Mouse (Mus musculus) gastrocnemius, postnatal 4 days (tissue): ENCODE data around the gene Nudc. TPM values are rescaled to one million over a fixed set of nuclear protein-coding genes. Genes with fewer than 3 reads are reported as not detected.
A peak's percentile ranks its signal among the peaks of the same experiment; 100 is the strongest.
"Not testable (repeated sequence)": the region's sequence is repeated elsewhere in the genome, so short reads cannot be mapped to it uniquely, and the experiment has no call there.

ENCODE experiments used
- DNase-seq, 2 experiments: peaks; one replicate each; pipeline ENCODE4 v3.0.0; 2021 to 2022; ENCODE audit warnings: low spot score in 2 of 2, mixed read lengths in 2 of 2
- total RNA-seq, 2 experiments: library from RNA; stranded (reverse); gene quantifications; 2 replicates each; pipeline ENCODE4 v1.2.3; 2021

Gene Nudc
- total RNA-seq, 2 experiments from 2014 or later, result 73.7 to 80.7 TPM

DNA sequence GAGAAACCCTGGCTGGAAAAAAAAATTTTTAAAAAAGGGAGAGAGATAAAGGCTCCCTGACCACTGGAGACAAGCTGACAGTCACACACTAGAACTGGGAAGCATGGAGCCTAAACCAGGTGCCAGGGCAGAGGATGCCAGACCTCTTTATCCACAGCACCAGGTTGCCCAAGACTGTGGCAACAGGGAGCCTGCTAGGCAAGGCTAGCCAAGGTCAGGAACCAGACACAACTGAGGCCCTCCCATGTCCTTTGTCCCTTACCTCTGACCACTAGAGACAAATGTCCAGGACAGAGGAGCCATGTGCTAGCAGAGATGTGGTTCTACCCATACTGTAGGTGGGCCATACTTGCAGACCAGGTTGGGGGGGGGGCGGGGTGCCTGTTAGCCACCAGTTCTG is 6.2 kb upstream of the Nudc start:
- DNase-seq, result no peak

DNA sequence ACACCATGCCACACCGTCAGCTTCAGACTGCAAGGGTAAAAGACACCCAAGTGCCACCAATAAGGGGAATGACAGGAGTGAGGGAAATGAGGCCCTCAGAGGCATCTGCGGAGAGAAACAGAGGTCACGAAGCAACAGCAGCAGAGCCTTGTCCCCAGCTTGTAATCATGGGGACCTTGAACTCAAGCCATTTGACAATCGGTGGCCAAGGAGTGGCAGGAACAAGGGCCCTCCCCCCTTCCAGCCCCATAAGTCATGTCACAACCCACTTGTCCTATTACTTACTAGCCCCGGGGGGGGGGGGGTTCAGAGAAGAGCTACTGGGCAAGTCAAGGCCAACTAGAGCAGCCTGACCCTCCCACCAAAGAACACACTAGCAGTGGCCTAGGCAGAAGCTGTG is 9.1 kb downstream of the Nudc start:
- no peak for DNase-seq

DNA sequence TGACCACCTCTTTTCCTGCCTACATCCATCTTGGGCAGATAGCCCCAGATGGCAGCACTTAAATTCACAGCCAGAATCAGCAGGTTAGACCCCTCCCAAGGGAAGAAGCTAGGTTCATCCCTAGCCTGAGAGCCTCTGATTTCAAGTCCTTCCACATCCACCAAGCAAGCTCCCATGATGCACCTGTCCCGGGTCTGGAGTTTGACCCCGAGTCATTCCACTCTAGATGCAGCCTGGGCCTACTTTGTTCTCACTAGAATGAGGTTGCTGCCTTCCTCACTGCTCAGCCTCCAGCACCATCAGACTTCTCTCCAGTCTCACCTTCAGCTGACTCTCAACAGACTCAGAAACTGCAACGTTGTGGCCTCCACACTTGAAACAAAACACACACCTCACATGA is 9.7 kb downstream of the Nudc start:
- DNase-seq, result no peak

DNA sequence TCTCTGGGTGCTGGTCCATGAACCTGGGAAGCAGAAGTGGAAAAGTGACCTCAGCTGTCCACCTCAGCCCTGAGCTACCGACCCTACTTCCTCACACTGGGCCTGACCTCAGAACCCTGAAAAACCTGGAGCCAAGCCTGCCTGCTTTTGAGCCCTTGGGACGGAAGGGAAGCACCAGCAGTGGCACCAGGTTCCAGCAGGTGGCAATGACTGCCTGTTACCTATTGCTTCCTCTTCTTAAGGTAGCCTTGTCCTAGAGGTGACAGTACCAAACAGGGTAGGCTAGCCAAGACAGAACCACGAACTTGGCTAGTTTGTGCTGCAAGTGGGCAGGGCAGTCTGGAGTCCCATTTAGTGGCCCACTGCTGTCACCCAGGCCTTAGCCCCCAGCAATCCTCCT is 13.0 kb downstream of the Nudc start:
- no peak for DNase-seq

DNA sequence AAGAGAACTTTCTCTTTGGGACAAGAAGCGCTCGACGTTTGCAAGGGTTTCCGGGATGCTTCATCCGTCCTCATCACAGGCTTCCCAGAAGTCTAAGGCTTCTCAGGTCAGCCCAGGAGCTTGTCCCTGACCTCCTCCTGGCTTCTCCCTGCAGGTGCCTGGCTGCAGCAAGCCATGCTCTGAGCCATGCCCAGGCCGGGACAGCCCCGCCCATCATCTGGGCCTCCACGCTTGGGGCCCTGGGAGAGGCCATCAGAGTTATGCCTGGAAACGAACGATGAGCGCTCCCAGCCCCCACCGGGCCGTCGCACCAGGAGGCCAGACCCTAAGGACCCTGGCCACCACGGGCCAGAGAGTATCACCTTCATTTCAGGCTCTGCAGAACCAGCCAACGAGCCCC is 18.0 kb downstream of the Nudc start:
- DNase-seq, result no peak

DNA sequence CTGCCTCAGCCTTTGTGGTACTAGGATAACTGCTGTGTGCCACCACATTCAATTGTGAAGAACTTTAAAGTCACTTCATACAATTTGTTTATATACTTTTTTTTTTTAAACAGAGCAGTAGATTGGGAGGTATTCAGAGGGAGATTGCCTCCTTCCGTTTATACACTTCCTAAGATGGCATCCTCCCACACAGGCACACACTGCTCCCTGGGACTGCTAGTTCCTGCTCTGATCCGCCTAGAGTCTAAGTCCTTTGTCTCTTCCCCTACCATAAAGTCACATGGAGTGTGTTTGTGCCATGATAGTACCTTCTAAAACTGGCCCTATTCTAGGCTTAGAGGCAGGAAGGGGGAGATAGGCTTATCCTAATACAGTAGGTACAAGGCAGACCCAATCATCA is 24.3 kb downstream of the Nudc start:
- no peak for DNase-seq

DNA sequence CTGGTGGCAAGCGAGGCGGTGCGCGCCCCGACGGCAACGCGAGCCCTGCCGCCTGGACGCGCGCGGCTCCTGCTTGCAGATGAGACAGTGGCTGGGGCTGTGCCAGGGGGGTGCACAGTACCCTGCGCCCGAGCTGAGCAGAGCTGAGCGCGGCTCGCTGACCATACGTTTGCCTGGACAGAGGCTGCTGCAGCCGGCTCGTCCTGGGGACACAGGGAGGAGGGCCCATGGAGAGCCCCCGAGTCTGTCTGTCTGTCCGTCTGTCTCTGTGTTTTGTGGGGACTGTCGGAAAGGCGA is 26.5 kb downstream of the Nudc start:
- DNase-seq, result no peak

DNA sequence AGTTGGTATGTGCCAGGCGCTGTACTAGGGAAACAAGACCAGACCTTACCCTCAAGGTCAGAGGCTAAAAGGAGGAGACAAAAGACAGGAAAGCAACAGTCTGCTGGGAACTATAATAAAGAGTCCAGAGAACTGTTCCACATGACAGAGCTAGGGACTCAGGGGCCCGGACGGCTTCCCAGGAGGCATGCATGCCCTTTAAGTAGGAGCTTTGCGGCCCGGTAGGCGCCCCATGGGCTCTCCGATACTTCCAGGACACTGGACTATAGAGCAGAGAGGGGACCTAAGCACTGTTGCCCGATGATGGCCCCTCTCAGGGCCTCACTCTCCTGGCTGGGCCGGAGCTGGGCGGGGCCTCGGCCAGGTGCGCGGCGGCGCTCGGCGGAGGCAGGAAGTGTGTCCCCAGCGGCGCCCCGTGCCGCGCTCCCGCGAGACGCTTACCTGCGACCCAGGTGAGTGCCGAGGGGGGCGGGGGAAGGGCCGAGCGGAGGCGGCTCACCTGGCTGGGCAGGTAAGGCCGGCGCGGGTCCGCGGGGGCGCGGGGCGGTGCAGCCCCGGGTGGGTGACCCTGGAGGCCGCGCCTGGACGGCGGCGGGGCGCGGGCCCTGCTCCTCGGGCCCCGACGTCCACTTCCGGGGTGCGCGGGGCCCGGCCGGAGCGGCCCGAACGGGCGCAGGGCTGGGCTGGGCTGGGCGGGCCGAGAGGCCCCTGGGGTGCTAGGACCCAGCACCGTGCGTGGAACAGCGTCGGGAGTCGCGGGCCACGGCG is 27.0 kb downstream of the Nudc start, which contains the start of gene Kdf1:
Gene Kdf1 (plus strand): TSS at position 363 of the 768 bp plus-strand sequence.
- no peak for DNase-seq

DNA sequence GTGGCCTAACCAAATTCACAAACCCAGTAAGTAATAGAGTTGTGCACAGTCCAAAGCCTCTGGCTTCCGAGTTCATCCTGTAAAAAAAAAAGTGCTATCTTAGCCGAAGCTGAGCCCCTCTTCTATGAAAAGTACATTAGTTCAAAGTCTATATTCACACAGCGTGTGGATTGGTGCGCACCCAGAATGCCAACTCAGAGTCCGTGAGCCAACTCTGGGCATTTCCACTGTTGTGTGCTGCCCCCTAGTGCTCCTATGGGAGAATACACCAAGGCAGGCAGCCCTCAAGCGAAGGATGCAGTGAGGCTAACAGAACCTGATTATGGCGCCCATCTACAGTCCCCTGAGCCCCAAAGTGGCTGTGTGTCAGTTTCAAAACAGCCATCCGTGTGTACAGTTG is 32.8 kb downstream of the Nudc start:
- DNase-seq, result peak in 1 of 2 experiments; percentile 50

DNA sequence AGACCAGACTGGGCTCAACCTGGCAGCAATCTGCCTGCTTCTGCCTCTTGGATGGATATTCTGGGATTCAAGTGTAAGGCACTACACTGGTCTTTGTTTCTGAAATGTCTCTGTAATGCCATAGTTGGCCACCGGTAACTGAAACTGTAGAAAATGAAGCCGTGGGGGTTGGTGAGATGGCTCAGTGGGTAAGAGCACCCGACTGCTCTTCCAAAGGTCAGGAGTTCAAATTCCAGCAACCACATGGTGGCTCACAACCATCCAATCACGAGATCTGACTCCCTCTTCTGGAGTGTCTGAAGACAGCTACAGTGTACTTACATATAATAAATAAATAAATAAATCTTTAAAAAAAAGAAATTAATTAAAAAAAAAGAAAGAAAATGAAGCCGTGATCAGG is 33.3 kb downstream of the Nudc start:
- not testable (repeated sequence) for DNase-seq

DNA sequence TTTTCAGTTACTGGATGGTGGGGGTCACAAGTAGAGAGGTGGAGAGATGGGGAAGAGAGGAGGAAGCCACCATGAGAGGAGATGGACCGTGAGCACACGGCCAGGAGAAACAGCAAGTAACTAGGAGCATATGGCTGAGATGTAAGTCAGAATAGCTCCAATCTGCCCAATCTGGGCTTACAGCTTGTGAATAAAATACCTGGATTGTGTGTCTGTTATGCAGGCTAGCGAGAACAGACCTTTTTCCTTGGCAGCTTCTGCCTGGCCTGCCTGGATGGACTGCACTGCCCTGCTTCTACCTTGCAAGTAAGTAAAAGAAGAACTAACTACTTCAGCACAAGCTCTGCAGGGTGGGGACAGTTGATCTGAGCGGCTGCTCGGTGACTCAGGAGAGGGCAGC is 34.7 kb downstream of the Nudc start:
- no peak for DNase-seq

DNA sequence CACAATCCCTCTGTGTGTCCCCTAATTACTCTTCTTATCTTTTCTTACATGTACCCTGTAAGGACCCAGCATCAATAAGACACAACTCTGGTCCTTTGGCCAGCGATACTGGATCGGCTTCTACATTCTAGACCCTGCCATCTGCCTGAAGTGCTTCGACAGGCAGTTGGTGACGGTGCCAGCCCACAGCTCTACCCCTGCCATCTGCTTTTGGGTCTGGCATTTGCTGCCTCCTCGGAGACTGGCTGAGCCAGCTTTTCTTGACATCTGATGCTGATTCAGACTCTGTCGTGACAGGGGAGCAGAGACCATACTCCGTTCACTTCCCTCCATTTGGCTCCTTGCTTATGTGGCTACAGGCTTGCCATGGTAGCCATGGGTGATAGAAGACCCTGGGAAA is 36.8 kb downstream of the Nudc start:
- no peak for DNase-seq

DNA sequence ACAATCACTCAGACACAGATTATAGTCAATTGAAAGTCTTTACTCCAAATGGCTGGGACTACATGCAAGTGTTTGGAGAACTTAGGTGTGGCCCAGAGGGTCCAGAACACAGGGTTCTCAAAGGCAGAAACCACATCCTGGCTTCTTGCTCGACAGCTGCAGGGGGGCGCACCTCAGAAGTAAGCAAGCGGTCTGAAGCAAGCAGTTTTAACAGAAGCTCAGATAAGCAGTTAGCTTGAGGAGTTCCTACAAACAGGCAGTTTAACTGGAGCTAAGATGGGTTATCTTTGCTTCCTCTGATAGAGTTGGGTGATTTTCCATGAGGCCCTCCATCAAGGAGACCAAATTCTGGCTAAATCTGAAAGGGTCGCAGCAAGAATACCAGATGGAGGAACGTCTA is 39.2 kb downstream of the Nudc start:
- no peak for DNase-seq

DNA sequence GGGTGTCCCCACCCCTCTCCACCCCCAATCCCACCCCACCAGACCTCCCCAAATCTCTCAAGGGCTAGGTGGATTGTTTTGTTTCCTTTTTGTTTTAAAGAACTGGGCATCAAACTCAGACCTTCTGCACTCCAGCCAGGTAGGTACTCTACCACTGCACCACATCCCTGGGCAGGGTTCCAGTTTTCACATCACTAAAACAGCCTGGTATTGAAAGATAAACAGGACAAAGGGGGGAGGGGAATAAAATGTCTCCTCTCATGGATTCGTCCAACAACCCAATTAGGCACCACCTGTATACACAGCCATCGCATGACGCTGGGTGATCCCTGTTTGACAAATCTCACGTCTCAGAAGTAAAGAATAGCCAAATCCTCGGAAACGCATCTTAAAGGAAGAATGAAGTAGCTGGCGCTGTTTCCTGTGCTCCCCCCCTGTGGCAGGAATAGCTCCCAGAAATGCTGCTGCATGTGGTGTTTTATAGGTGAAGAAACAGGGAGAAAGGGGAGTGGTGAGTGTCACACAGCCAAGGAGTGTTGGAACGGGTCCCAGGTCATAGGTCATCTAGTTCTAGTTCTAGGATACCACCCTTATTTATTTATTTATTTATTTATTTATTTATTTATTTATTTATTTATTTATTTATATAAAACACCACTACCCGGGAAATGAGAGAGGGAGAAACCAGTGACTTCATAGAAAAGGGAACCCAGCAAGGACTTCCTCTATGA is 40.9 kb downstream of the Nudc start:
- DNase-seq, result no peak

DNA sequence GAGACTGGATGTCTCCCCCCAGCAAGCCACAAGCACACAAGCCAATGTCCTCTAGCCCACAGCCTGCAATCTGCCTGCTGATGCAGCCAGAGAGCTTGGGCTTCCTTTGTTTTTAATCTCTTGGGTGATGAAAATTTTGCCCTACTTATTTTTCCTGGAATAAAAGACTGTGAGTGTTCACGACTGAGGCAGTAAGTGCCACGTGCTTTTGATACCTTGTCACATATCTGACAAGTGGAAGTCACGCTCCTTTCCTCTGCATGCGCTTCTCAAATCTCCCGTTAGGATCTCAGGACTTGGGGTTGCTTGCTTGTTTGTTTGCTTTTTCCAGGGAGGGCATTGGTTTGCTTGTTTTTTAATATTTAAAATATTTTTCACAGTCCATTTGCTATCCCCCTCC is 41.5 kb downstream of the Nudc start:
- no peak for DNase-seq

DNA sequence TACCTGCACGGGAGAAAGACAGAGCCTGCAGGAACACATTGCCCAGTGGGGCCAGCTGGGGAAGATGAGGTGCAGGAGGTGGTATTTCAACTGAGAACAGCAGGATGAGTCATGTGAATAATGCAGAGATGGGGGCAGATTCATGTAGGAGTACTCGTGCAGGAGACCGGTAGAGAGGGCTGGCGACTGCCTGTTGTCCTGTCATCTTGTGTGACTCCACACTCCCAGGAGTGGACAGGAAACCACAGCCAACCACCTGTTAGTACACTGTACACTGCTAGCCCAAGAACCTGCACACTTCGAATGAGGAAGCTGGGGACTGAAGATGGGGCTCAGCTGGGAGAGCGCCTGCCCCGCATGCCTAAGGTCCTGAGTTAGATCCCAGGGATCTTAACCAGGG is 44.3 kb downstream of the Nudc start:
- DNase-seq, result no peak

DNA sequence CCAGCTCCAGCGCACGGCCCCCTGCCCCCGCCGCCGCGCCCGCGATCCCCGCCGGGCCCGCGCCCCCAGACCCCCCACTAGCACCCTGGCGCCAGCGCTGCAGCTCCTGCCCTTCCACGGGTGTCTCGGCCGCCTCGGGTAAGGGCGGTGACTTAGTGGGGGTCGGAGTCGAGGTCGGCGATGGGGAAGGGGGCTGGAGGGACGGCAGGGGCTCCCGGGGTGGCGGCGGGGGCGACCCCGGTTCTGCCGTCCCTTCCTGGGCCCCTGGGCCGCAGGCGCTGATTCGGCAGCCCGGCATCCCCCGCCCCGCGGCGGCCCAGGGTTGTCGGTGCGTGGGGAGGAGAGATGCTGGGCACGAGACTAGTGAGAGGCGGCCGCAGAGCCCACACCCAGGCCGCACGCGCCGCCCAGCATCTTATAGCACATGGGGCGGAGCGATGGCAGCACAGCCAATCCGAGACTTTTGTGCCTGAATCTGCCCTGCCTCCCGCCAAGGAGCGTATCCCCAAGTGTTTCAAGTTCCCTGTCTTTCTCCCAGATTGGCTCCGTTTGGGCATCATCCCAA is 47.6 kb downstream of the Nudc start, which contains the start of gene Trnp1:
Gene Trnp1 (minus strand): TSS at position 391 of the 565 bp plus-strand sequence.
- peak in 1 of 2 experiments; percentile 73 for DNase-seq

DNA sequence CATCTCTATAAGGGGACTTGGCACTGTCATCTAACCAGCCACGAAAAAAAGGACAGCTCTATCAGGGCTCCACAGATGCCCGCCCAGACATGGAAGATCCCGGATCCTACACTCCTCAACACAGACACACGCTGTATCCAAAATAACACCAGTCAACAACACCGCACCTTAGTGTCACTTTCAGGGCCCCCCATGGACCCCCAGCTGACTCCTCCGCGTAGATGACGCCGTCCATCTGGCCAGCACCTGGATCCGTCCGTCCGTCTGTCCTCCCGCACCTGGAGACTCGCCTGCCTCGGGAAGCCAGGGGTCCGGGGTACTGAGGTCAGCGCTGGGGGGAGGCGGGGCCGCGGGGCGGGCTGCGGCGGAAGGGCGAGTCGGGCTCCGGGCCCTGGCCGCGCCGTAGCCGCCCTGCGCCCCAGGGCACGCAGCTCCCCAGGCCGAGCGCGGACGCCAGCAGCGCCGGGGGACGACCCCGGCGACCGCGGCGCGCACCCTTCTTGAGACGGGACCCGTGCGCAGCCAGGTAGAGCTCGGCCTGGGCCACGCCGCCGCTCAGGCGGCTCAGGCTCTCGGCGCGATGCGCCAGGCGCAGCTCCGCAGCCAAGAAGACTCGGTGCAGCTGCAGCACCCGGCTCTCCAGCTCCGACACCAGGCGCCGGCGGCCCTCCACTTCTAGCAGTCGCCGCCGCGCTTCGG is 48.2 kb downstream of the Nudc start:
- DNase-seq, result peak in 1 of 2 experiments; percentile 55

DNA sequence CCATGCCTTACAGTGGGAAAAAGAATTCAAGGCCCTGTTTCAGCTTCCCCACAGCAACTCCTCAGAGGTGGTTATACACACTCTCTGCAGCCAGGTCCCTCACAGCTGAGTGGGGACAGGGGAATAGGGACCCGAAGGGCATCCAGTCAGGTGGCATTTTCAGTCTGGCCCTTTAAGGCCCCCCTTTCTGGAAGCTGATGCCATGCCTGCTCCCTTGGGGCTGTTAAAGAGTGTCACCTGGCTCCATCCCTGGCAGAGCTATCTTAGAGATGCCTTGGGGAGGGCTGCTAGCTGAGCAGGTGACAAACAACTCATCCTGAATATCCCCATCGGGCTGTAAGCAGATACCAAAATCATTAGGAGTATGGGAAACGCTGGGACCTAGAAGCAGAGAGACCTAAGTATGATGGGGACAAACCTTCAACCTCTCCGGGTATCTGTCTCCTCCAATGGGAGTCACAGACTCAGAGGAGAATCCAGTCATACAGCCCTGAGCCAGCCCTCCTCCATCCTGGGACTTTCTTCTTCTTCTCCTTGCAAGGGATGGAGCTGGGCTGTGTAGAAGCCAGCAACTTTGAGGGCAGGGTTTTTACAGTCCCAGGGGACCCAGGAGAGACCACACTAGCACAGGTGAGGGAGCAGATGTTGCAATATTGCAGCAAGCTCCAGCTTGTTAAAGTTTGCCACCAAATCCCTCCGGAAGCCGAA is 48.9 kb downstream of the Nudc start:
- DNase-seq, result no peak

DNA sequence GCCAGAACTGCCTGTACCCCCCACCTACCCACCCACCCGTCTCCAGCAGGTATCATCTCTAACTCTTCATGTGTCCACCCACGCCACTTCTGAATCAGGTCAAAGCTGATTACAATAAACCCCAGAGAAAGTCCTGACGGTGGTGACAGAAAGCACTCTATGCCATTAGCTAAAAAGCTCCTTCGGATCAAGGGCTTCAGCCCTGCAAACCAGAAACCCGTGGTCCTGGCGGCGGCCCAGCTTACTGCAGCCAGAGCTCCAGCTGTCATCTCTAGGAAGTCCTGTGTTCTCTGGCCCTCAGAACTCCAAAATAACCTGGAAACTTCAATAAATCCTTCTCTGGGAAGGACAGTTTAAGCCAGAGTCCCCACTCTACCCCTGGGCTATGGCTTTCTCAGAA is 50.1 kb downstream of the Nudc start:
- peak in 1 of 2 experiments; percentile 60 for DNase-seq

DNA sequence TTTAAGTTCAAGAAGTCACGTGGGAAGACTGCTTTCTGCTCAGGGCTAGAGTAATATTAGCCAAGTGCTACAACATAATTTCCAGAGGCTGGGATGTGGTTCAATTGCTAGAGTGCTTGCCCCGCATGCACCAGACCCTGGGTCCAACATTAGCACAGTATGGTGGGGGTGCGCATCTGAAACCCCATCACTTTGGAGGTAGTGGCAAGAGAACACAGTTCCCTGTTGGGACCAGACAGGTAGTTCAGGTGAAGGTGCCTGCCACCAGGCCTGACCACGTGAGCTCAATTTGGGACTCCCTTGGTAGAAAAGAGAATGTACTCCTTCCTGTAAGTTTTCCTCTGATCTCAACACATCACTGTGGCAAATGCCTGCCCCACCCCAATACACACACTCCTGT is 50.9 kb downstream of the Nudc start:
- no peak for DNase-seq
